Mouse (Mus musculus): ENCODE data around the gene Mms19.
"Not testable (repeated sequence)": the region's sequence is repeated elsewhere in the genome, so short reads cannot be mapped to it uniquely, and the experiment has no call there.

Gene Mms19

DNA sequence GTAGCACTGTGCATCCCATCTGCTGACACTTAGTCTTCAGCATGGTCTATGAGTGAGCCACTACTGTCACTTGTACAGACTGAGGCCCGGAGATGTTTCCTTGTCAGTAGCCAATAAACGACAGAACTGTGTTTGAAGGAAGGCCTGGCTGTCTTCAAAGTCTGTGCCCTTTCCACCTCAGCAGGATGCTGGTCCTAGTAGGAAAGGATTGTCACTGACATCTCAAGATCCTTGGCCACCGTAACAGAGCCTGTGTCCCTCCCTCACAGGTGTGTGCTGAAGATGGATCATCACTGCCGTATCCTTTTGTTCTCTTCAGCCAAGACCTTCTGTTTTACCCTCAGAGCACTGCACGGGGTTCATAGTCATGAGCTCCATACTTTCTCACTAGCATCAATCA lies 42.4 kb downstream of the Mms19 start:
- no peak for ATAC-seq (ENCODE audit: insufficient number of reproducible peaks, low FRiP score, low TSS enrichment)

DNA sequence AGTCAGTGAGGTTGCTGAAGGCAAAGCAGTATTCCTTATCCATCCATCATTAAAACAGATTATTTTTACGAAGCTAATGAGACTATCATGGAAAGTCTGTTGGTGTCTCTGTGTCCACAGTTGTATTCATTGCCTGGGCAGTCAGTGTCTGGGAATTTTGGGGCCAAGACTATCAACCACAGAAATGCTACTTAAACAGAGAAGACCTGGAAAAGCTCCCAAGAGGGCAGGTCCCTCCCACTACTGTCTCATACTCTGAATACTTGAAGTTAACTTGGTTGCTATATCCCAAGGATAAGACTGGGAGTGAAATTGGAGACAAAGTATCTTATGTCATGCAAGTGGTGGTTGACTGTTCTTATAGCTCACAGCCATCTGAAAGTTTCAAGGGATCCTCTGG lies 45.0 kb downstream of the Mms19 start:
- no peak for ATAC-seq (ENCODE audit: insufficient number of reproducible peaks, low FRiP score, low TSS enrichment)

DNA sequence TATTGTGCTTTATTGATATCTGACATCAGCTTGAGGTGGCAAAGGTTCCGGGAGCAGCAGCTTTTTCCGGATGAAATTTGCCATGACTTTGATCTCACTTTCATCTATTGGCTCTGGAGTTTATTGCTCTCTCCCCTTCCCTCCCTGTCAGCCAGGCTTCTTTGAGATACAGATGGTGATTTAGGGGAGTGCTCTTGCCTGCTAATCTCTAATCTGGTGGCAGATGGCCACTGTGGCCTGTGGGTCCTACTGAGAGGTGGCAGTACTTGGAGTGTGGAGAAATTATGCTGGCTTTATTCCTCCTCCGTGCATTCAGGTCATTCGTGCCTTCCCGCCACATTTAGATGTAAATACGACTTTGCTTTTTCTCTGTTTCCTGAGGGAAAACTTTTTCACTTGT lies 46.8 kb downstream of the Mms19 start:
- no peak for ATAC-seq (ENCODE audit: insufficient number of reproducible peaks, low FRiP score, low TSS enrichment)

DNA sequence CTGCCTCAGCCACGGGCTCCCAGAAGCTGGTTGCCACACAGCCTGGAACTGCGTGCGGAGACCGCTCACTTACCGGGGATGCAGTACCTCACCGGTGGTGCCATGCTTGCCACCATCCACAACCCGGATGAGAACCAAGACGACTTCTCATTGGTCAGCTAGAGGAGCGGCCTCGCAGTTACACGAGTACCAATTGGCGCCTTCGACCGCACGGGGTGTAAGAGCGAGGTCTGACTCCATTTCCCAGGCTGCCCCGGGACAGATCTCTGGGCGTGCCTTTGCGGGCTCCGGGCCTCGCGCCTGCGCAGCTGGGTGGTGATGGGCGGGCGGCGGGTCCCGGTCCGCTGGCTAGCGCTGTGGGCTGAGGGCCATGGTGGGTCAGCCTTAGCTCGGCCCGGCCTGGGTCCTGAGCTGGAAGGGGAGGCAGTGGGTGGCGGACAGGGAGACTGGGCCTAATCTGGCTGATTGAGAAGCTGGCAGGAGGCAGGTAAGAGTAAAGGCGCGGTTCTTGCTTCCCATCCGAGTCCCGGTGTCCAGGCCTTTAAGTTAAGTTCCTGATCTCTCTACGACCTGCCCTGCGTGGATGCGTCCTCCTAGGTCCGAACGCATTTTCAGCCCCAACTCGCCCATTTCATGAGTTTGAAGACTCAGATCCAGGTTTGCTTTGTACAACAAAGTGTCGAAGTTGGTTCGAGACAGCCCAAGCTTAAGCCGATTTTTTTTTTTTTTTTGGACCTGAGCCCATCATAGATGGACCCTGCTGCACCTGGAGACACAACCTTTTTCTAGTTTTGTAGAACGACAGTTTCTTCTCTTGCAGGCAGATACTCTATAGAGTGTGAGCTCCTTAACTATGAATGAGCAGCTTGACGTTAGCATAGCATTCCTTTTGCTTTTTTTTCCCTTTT lies 47.5 kb downstream of the Mms19 start, which contains the start of the genes Exosc1 and Zdhhc16:
Gene Exosc1, minus strand, starts transcription at position 245 of the 908 bp plus-strand sequence.
Gene Zdhhc16, plus strand, starts transcription at position 302 of the 908 bp plus-strand sequence.
- peak; percentile 100 for ATAC-seq (ENCODE audit: insufficient number of reproducible peaks, low FRiP score, low TSS enrichment)

DNA sequence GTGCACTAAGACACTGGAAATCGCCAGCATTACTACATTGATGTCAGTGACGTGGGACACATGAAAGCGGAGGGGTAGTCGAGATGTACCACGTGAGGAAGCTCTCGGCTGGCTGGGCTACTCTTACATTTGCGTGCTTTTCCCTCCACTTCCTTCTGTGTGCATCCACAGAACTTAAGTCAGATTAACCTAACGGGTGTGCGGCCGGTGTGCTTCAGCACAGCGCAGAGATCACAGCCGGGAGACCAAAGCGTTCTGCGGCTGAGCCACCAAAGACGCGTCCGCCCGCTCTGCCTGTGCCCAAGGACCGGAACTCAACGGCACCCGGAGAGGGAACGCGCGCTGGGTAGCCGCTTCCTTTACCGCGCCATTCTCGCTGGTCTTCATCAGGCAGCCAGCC lies 48.3 kb downstream of the Mms19 start:
- ATAC-seq (ENCODE audit: insufficient number of reproducible peaks, low FRiP score, low TSS enrichment): 0 out of 2 replicates have a peak, but pooled peaks have one; percentile 6

DNA sequence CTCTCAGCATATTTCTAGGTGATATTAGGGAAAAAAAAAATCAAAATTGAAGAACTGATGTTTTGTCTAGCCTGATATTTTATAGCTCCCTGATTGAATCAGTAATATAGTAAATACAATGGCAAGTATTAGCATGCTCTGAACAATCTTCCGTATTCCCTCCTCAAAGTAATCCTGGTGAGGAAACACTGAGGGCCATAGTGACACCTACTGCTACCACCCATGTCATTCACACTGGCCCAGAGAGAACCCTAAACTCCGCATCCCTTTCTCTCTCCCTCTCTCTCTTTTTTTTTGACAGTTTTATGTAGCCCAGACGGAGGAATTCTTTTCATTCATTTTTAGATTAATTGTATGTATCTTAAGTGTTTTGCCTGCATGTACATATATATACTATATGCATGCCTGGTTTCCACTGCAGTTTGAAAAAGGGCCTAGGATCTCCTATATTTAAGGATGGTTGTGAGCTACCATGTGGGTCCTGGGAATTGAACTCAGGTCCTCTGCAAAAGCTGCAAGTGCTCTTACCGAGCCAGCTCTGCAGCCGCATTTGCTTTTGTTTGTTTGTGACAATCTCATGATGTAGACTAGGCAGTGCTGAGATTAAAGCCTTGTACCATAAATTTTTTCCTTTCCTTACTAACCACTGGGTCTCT lies 60.4 kb downstream of the Mms19 start:
- ATAC-seq (ENCODE audit: insufficient number of reproducible peaks, low FRiP score, low TSS enrichment): no peak

DNA sequence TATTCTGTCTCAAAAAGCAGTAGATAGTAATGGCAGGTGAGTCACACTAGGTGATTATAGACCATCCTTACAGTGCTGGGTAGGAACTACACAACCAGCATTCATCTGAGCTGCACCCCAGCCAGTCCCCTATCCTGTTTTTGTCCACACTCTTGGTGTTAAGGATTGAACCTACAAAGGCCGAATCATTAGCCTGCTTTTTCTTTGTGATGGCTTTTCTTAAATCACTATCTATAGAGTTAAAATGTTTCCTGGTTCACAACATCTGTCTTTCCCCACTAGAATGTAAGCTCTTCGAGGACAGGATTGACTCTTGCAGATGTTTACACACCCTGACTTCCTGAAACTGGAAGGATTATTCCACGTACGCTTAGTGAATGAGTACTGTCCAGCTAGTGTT lies 61.5 kb downstream of the Mms19 start:
- no peak for ATAC-seq (ENCODE audit: insufficient number of reproducible peaks, low FRiP score, low TSS enrichment)

DNA sequence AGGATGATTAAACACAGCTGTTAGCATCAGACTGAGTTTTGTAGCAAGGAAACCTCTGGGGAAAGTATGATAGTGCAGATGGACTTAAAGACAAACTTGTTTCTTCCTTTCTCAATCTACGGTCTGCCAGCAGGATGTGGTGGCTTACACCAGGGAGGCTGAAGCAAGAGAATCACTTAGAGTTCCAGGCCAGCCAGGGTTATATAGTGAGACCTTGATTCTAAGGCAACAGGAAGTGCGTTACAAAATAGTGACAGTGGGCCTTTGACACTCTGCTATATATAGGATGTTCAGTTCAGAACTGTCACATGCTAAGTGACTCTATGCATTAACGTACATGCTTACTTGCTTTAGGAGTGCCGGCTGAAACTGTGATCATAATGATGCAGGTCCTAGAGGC lies 64.1 kb downstream of the Mms19 start:
- no peak for ATAC-seq (ENCODE audit: insufficient number of reproducible peaks, low FRiP score, low TSS enrichment)

DNA sequence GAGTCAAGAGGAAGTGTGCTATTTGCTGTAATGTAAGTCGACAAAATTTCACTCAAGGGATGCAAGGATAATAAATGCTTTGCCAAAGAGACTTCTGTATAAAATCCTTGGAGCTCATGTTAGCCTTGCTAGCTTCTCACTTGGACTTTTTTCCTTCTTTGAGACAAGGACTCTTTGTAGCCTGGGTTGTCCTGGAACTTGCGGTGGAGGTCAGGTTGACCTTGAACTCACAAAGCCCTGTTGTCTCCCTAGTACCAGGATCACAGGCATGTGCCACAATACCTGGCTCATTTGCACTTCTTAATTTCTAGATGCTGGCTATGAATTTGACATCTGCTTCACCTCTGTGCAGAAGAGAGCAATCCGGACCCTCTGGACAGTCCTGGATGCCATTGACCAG lies 65.7 kb downstream of the Mms19 start:
- ATAC-seq (ENCODE audit: insufficient number of reproducible peaks, low FRiP score, low TSS enrichment): no peak

DNA sequence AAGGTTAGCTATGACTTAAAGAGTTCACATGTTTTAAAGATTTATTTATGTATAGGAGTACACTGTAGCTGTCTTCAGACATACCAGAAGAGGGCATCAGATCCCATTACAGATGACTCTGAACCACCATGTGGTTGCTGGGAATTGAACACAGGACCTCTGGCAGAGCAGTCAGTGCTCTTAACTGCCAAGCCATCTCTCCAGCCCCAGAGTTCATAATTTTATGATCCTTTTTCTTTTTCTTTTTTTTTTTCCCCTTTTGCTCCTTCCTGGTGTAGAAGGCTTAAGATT lies 66.4 kb downstream of the Mms19 start:
- ATAC-seq (ENCODE audit: insufficient number of reproducible peaks, low FRiP score, low TSS enrichment): not testable (repeated sequence)

DNA sequence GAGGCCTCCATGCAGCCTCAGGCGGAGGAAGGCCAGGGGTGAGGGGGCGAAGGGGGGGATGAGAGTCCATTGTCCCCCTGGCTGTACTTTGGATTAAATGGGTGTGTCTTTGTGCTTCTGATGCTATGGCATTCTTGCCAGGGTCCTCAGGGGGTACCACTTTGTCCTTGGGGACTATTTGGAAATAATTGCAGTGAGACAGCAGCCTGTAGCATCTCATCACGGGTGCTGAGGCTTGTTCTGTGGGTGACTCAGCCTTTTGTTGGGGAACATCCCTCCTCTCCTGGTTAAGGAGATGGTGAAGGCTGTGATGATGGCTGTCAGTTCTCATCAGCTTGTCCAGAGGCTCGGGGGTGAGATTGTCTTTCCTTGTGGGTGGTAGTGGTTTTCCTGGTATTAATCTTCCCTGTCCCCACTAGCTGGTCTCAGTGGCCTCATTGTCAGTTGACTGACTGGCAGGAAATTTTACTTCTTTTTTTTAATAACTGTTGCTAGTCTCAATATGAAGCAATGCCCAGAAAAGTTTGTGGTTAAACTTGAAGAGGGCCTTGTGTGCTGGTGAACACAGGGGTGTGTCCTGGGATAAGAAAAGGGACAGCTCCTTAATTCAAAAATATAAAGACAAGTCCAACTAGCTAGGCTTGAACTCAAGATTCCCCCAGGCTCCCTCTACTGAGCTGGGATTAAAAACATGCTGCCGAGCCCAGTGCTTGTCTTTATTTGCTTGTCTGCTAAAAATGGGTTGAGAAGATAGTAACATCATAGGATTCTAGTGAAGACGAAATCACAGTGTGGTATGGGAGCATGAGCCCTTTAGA lies 67.0 kb downstream of the Mms19 start:
- ATAC-seq (ENCODE audit: insufficient number of reproducible peaks, low FRiP score, low TSS enrichment): no peak

DNA sequence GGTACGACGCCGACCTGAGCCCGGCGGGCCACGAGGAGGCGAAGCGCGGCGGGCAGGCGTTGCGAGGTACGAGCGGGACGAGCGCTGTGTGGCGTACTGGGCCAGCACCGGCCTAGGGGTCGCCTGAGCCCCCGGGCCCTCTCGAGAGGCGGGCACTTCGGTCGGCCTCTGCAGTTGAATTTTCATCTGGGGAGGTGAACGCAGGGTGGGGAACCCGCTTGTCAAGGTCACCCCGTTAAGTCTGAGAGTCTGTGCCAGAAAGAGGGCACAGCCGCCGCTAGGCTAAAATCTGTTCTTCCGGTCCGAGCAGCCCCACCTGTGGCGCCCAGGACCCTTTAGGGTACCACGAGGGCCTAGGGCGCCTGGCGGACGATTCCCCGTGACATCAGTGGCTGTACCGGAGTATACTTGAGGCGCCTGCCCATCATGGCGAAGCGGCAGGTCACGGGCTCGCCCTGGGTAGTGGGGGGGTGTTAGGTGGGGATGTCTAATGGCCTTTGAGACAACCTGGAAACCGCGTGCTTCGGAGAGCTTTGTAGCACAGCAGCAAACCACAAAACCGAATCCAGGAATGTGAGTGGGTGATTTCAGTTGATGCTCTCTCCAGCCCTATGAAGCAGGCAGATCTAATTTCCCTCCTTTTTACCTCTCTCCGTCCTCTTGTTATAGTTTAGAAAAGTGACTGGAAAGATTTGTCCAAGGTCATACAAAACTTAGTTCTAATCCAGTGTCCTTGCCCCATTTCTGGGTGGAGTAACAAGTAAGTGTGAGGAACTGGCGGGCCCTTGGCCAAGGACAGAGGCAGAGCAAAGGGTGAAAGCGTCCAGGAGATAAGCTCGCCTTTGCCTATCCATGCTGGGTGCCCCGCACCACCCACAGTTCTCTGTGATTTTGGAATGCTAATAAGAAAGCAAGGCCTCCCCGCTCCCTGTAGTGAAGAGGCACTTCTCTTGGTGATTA lies 68.6 kb downstream of the Mms19 start:
- peak; percentile 57; the same call in 1 of the 2 replicates for ATAC-seq (ENCODE audit: insufficient number of reproducible peaks, low FRiP score, low TSS enrichment)

DNA sequence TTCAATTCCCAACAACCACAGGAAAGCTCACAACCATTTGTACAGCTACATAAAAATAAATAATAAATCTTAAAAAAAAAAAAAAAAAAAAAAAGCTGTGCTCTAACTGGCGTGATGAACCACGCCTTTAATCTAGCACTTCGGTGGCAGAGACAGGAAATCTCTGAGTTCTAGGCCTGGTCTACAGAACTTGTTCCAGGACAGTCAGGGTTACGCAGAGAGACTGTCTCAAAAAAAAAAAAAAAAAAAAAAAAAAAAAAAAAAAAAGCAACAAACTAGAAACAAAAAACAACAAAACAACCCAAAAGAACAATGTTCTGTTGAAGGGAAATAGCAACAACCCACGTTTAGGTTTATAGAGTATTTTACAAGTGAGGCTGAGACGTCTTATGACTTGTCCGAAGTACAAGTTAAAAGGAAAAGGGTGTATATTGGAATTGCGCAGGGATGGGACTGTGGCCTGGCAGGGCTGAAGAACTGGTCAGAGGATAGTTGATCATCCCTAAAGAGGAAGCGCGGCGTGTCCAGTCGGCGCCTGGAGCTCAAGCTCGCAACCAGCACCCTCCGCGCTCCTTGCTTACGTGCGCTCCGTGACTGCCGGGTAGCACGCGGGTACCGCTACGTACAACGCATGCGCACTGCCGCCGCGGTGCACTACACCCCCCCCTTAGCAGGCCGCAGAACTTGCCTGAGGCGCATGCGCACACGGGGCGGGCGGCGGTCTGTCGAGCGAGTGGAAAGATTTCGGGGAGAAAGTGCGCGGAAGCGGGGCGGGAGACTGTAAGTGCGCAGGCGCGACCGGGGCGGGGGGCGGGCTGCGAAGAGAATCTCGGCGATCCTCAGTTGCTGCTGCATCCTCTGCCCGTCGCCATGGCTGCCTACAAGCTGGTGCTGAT lies 69.5 kb downstream of the Mms19 start, which contains the start of gene Pgam1:
Gene Pgam1, plus strand, starts transcription at position 746 of the 896 bp plus-strand sequence.
- peak; percentile 89 for ATAC-seq (ENCODE audit: insufficient number of reproducible peaks, low FRiP score, low TSS enrichment)

DNA sequence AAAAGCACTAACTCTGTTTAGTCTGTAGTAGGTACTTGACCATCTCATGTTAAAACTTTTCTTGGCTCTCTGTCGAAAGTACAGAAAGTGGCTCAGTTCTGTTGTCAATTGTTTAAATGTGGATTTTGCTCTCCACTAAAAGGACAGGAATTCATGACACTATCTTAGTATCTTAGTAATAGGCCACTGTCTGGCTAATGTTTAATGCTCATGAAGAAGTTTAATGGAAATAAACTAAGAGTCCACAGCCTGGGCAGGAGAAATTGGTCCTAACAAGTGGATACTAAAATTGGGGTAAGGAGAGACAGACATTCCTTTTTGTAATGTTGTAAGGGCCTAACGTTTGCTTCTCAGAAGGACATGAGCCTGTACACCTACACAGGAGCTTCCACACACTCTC lies 70.6 kb downstream of the Mms19 start:
- no peak for ATAC-seq (ENCODE audit: insufficient number of reproducible peaks, low FRiP score, low TSS enrichment)

DNA sequence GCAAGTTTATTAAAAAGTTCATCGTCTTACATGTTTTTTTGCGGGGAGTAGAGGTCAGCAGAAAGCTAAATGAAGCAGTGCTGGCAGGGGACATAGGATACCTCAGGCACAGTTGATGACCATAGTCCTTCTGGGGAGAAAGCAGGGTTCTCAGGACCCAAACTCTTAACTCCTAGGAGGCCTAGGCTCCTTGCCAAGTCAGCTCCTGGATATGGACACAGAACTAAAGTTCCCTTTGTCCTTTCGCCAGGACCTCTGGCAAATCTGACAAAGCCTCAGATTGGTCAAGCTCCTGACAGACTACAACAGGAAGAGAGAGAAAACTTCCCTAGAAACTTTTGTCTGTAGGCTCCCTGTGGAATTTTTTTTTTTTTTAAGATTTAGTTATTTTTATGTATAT lies 72.2 kb downstream of the Mms19 start:
- ATAC-seq (ENCODE audit: insufficient number of reproducible peaks, low FRiP score, low TSS enrichment): no peak

DNA sequence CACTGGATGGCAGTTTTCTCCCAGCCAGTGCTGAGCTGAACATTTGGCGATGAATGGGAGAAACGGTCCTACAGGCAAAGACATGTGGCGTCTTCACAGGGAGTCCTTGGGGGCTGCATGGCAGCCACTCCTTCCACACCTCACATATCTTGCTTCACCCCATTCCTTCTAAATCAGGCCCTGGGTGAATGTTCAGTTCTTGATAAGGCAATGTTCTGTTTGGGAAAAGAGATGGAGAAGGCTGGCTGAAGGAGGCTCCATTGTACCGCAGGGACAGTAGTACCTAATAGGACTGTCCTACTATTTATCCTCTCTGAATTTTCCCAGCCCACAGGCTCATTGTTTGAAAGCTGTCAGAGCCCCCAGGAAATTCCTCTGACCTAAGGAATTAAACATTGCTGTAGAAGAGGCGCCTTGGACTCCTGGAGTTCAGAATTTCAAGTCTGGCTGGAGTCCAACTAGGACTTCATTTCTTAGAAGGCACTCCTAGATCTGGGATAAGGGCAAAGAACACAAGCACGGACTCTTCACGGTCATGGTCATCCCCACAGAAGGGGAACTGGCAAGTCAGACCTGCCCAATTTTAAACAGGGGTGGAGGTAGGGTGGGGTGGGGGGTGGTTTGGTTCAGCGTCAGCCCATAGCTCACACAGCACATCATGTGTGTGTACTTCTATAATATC lies 73.7 kb downstream of the Mms19 start:
- no peak for ATAC-seq (ENCODE audit: insufficient number of reproducible peaks, low FRiP score, low TSS enrichment)

DNA sequence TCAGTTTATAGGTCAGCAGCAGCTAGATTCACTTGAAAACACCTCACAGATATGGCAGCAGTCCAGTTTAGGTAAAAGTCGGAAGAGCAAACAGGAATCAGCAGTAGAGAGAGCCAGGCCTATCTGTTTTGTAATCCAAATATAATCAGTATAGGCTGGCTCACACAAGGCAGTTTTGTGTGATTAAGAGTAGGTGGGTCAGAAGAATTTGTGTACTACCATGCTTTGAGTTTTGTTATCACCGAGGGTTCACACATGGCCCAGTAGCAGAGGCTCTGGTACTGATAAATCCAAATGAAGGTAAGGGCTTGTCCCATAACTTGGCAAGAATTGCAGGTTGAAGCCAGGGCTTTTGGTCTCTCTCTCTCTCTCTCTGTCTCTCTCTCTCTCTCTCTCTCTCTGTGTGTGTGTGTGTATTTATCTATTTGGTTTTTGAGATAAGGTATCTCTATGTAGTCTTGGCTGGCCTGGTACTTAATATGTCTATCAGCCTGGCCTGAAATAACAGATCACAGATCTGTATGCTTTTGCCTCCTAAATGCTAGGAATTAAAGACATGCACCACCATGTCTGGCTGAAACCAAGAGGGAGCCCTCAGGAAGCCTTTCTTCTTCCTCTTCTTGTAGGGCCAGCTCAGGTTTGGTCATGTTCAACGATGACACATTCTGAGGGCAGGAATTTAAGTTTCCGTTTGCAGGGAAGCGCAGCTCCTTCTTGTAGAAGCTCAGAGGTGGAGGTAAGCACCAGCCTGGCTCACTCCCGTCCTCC lies 74.5 kb downstream of the Mms19 start:
- no peak for ATAC-seq (ENCODE audit: insufficient number of reproducible peaks, low FRiP score, low TSS enrichment)
